25 mouse cellular contexts compared by ENCODE assay signal in genomic region chr11:93957746-93958145, GRCm38 (mm10). TPM values are rescaled to one million over a fixed set of nuclear protein-coding genes. Genes with fewer than 3 reads are reported as not detected.
"Had no signal": no experiment of that assay in that cellular context is flagged by ENCODE, and none has a peak within 500 bp of the region (broad histone marks: within the 10 kb centered on the region; RNA-seq: fewer than 3 reads in every experiment).

No protein-coding gene starts in this region.

- H3K27ac ChIP-seq: heart, embryonic 10.5 days; hindbrain, embryonic 12.5 days; hindbrain, embryonic 15.5 days; hindbrain, postnatal 0 days; kidney, embryonic 15.5 days; kidney, postnatal 0 days; limb, embryonic 13.5 days; limb, embryonic 15.5 days; liver, embryonic 12.5 days; liver, embryonic 14.5 days had no signal

- H3K9me3 ChIP-seq: heart, embryonic 10.5 days; heart, embryonic 12.5 days; hindbrain, embryonic 12.5 days; hindbrain, embryonic 15.5 days; kidney, embryonic 15.5 days; limb, embryonic 13.5 days; limb, embryonic 15.5 days; liver, embryonic 12.5 days had no signal

- H3K27me3 ChIP-seq: heart, embryonic 12.5 days; hindbrain, embryonic 12.5 days; hindbrain, embryonic 15.5 days; kidney, embryonic 15.5 days; limb, embryonic 13.5 days; limb, embryonic 15.5 days; liver, embryonic 12.5 days had no signal

- DNase-seq: gastrocnemius, postnatal 14 days; gastrocnemius, postnatal 36 days; heart, adult 18-20 months; heart, postnatal 10 days; kidney, adult 11 months; kidney, adult 2 months; kidney, adult 9 months; kidney, postnatal 14 days; kidney, postnatal 36 days; layer of hippocampus, adult 9-11 months; layer of hippocampus, postnatal 36 days; left cerebral cortex, postnatal 4 days had no signal

- H3K4me3 ChIP-seq: heart, embryonic 10.5 days; heart, embryonic 12.5 days; hindbrain, embryonic 12.5 days; hindbrain, embryonic 15.5 days; kidney, embryonic 15.5 days; limb, embryonic 13.5 days; limb, embryonic 15.5 days; liver, embryonic 12.5 days had no signal

- ATAC-seq: hindbrain, postnatal 0 days; intestine, embryonic 16.5 days; liver, embryonic 12.5 days had no signal

- H3K9ac ChIP-seq: heart, embryonic 12.5 days; hindbrain, embryonic 12.5 days; hindbrain, embryonic 15.5 days; kidney, embryonic 15.5 days; limb, embryonic 13.5 days; limb, embryonic 15.5 days; liver, embryonic 12.5 days; liver, embryonic 14.5 days had no signal

- H3K4me2 ChIP-seq: heart, embryonic 12.5 days; hindbrain, embryonic 12.5 days; hindbrain, embryonic 15.5 days; kidney, embryonic 15.5 days; limb, embryonic 13.5 days; limb, embryonic 15.5 days; liver, embryonic 12.5 days had no signal

RNA-seq across cellular contexts. Expression of gene Gm20390, which starts 10.3 kb away (rescaled TPM):
- total RNA-seq: hematopoietic stem cell, adult 5-6 weeks had no signal
